In the genomic region with DNA sequence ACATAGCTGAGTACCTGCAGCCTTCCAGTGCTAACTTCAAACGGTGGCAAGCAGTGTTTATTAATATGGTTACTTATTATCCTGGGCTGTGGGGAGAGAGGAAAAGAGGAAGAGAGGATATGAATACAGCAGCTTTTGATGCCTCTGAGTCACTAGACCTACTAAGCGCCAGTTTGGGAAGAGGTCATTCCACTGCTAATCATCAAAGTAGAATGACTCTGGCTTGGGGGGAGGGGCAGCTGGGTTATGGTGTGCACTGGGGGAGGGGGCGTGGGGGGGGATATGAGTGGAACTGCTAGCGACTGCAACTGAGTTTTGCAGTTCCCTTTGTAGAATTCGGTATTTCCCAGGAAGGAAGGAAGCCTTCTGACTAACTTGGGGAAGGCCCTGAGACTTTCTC, we compare ENCODE assay signal across 8 mouse cellular contexts. TPM values are rescaled to one million over a fixed set of nuclear protein-coding genes. Genes with fewer than 3 reads are reported as not detected.
A peak's percentile ranks its signal among the peaks of the same experiment; 100 is the strongest.
DNase-seq lines count a peak whose midpoint lies in the region; ATAC-seq and TF ChIP-seq lines count a peak whose summit lies in the region.

No protein-coding gene starts in this region.

- ATAC-seq in liver, postnatal 0 days, result no peak
- ATAC-seq in forebrain, embryonic 15.5 days (replicated peaks), result no peak
- ATAC-seq in limb, embryonic 11.5 days (ENCODE audit: insufficient number of reproducible peaks, low FRiP score, low TSS enrichment, low read depth), result no peak

- no peak overlapping the region for H3K4me3 ChIP-seq in liver, adult 2 months (ENCODE audit: insufficient read depth, low read depth, low read length)
- H3K4me3 ChIP-seq in liver, postnatal 0 days (ENCODE audit: low read depth, low read length), result no peak overlapping the region
- peak overlapping the region; percentile 78 for H3K4me3 ChIP-seq in forebrain, embryonic 15.5 days
- H3K4me3 ChIP-seq in limb, embryonic 11.5 days (ENCODE audit: low read depth, low read length), result peak overlapping the region; percentile 93
- H3K4me3 ChIP-seq in small intestine, adult 2 months (ENCODE audit: low read depth, low read length), result peak overlapping the region; percentile 76; the same call in 1 of the 2 replicates

- intact Hi-C loops in gastrocnemius, postnatal 14 days (cut with DNase I; ENCODE audit: low total_unique reads), result loop anchor here (10.0 kb wide), 1 partner anchor 470 kb away; no protein-coding TSS in a partner anchor

- peaks cover 7% of the 10 kb centered on the region for H3K4me1 ChIP-seq in liver, adult 2 months (ENCODE audit: control insufficient read depth, insufficient read depth, low read length)
- peaks cover 14% of the 10 kb centered on the region for H3K4me1 ChIP-seq in liver, postnatal 0 days (ENCODE audit: insufficient read depth)
- H3K4me1 ChIP-seq in forebrain, embryonic 15.5 days, result peaks cover 79% of the 10 kb centered on the region
- peaks cover 50% of the 10 kb centered on the region for H3K4me1 ChIP-seq in limb, embryonic 11.5 days (ENCODE audit: control insufficient read depth, insufficient read depth, low read length)
- H3K4me1 ChIP-seq in small intestine, adult 2 months (ENCODE audit: control insufficient read depth, insufficient read depth, insufficient read length, low read length), result peaks cover 25% of the 10 kb centered on the region

- TF ChIP-seq POLR2A in liver, adult 2 months (IDR thresholded peaks at IDR 0.05; ENCODE audit: extremely low read depth, insufficient read depth, low read length), result no peak
- no peak for TF ChIP-seq POLR2A in small intestine, adult 2 months (IDR thresholded peaks at IDR 0.05; ENCODE audit: low read depth, low read length)

- no peak overlapping the region for H3K9ac ChIP-seq in liver, adult 2 months (ENCODE audit: low read depth, low read length)
- H3K9ac ChIP-seq in liver, postnatal 0 days (replicated peaks), result no peak overlapping the region
- 0 out of 2 replicates have a peak overlapping the region, but pooled peaks have one; percentile 22 for H3K9ac ChIP-seq in forebrain, embryonic 15.5 days (replicated peaks)
- no peak overlapping the region; the same call in 1 of the 2 replicates for H3K9ac ChIP-seq in limb, embryonic 11.5 days (ENCODE audit: low read length)

- no peaks in the 10 kb centered on the region for H3K27me3 ChIP-seq in liver, adult 2 months (ENCODE audit: control insufficient read depth, insufficient read depth, low read length)
- peaks cover 37% of the 10 kb centered on the region for H3K27me3 ChIP-seq in liver, postnatal 0 days (ENCODE audit: insufficient read depth, low read length)
- H3K27me3 ChIP-seq in forebrain, embryonic 15.5 days, result no peaks in the 10 kb centered on the region
- no peaks in the 10 kb centered on the region for H3K27me3 ChIP-seq in limb, embryonic 11.5 days (ENCODE audit: control insufficient read depth, insufficient read depth, low read length)
- H3K27me3 ChIP-seq in small intestine, adult 2 months (ENCODE audit: control insufficient read depth, insufficient read depth, low read length), result no peaks in the 10 kb centered on the region

- no peak for TF ChIP-seq EP300 in liver, postnatal 0 days (IDR thresholded peaks at IDR 0.05; ENCODE audit: low read depth)

- no peak overlapping the region for H3K4me2 ChIP-seq in liver, postnatal 0 days (ENCODE audit: low read depth, low read length)
- H3K4me2 ChIP-seq in forebrain, embryonic 15.5 days (replicated peaks), result peak overlapping the region; percentile 94
- peak overlapping the region; percentile 83 for H3K4me2 ChIP-seq in limb, embryonic 11.5 days (ENCODE audit: low read depth, severe bottlenecking)

- peaks cover 13% of the 10 kb centered on the region; the same call in 1 of the 2 replicates for H3K79me2 ChIP-seq in liver, adult 2 months (ENCODE audit: control insufficient read depth, insufficient read depth, low read length)

- no peak overlapping the region for H3K27ac ChIP-seq in liver, adult 2 months (replicated peaks; ENCODE audit: insufficient read depth, low read depth, low read length)
- H3K27ac ChIP-seq in liver, postnatal 0 days (ENCODE audit: low read depth), result no peak overlapping the region
- H3K27ac ChIP-seq in forebrain, embryonic 15.5 days (replicated peaks), result no peak overlapping the region
- no peak overlapping the region for H3K27ac ChIP-seq in limb, embryonic 11.5 days (replicated peaks; ENCODE audit: low read depth, low read length)
- no peak overlapping the region for H3K27ac ChIP-seq in small intestine, adult 2 months (ENCODE audit: insufficient read depth, low read depth, low read length)

- H3K36me3 ChIP-seq in liver, adult 2 months (ENCODE audit: control insufficient read depth, insufficient read depth, low read length), result no peaks in the 10 kb centered on the region
- H3K36me3 ChIP-seq in liver, postnatal 0 days (replicated peaks; ENCODE audit: insufficient read depth, low read length), result no peaks in the 10 kb centered on the region
- H3K36me3 ChIP-seq in forebrain, embryonic 15.5 days, result no peaks in the 10 kb centered on the region
- H3K36me3 ChIP-seq in limb, embryonic 11.5 days (ENCODE audit: control insufficient read depth, insufficient read depth, low read length), result no peaks in the 10 kb centered on the region
- peaks cover 22% of the 10 kb centered on the region for H3K36me3 ChIP-seq in small intestine, adult 2 months (ENCODE audit: control insufficient read depth, insufficient read depth, low read length)

- no peaks in the 10 kb centered on the region for H3K9me3 ChIP-seq in liver, postnatal 0 days (ENCODE audit: low read length)
- H3K9me3 ChIP-seq in forebrain, embryonic 15.5 days, result no peaks in the 10 kb centered on the region
- H3K9me3 ChIP-seq in limb, embryonic 11.5 days (ENCODE audit: control insufficient read depth, low read length), result no peaks in the 10 kb centered on the region

- TF ChIP-seq CTCF in liver, adult 2 months (IDR thresholded peaks at IDR 0.05; ENCODE audit: low read depth, low read length), result no peak
- TF ChIP-seq CTCF in liver, postnatal 0 days (IDR thresholded peaks at IDR 0.05; ENCODE audit: low read depth), result no peak
- TF ChIP-seq CTCF in small intestine, adult 2 months (IDR thresholded peaks at IDR 0.05; ENCODE audit: extremely low read depth, insufficient read length, insufficient replicate concordance, low read depth, low read length), result no peak

- DNase-seq in liver, adult 2 months (ENCODE audit: extremely low read depth, low read depth, low spot score), result peak; percentile 41
- no peak for DNase-seq in liver, postnatal 0 days
- peak; percentile 25 for DNase-seq in limb, embryonic 11.5 days (ENCODE audit: low spot score)
- DNase-seq in thymus, postnatal 25 days, result no peak
- DNase-seq in right cerebral cortex, postnatal 36 days (ENCODE audit: low spot score in 2 of 2), result no peak
- DNase-seq in gastrocnemius, postnatal 14 days, result no peak

- 28% methylated on average over 5 of the region's 5 CpGs for WGBS in liver, adult 2 months
- 14% methylated on average over 5 of the region's 5 CpGs for WGBS in liver, postnatal 0 days (ENCODE audit: insufficient replicate concordance)
- WGBS in forebrain, embryonic 15.5 days, result 19% methylated on average over 5 of the region's 5 CpGs
- 3% methylated on average over 5 of the region's 5 CpGs for WGBS in limb, embryonic 11.5 days
- WGBS in small intestine, adult 2 months, result 16% methylated on average over 5 of the region's 5 CpGs

RNA-seq across cellular contexts. Expression of gene Axin2, which starts 4.2 kb away (rescaled TPM):
- total RNA-seq in liver, adult 2 months (2014; rRNA removed), result 3.2 and 4.0 TPM in 2 replicates
- 5.8 TPM in 2 replicates for polyA plus RNA-seq in liver, adult 2 months (2012; rRNA removed)
- polyA plus RNA-seq in liver, postnatal 0 days (2015; fragmentation: Nextera tagmentation; extraction: Ambion mirVana), result 0.47 and 0.63 TPM in 2 replicates
- polyA plus RNA-seq in forebrain, embryonic 15.5 days (2015; fragmentation: Nextera tagmentation; extraction: Ambion mirVana), result 6.6 and 6.7 TPM in 2 replicates
- polyA plus RNA-seq in limb, embryonic 11.5 days (2014; fragmentation: Nextera tagmentation; extraction: Ambion mirVana), result 15.4 and 15.8 TPM in 2 replicates
- 12.0 and 48.5 TPM in 2 replicates for polyA plus RNA-seq in small intestine, adult 2 months (2012; rRNA removed)
- total RNA-seq in gastrocnemius, postnatal 14 days (2021), result 1 to 10 TPM; 8.3 to 8.5 TPM

Comparison
In these comparisons a context has a peak if more than half of its experiments do, and no peak if none do; other contexts are left out.
1. DNase-seq: peak in liver, adult 2 months (single experiment) and limb, embryonic 11.5 days (single experiment); none in liver, postnatal 0 days (single experiment), thymus, postnatal 25 days (single experiment), right cerebral cortex, postnatal 36 days (0 of 2) and gastrocnemius, postnatal 14 days (single experiment).
2. H3K4me3 ChIP-seq: peak in forebrain, embryonic 15.5 days (single experiment), limb, embryonic 11.5 days (single experiment) and small intestine, adult 2 months (single experiment); none in liver, adult 2 months (single experiment) and liver, postnatal 0 days (single experiment).